Comparison of ENCODE assay signal across 22 mouse cellular contexts in genomic region chr19:26501064-26501463, GRCm38 (mm10).
DNase-seq lines count a peak whose midpoint lies in the region; ATAC-seq lines count a peak whose summit lies in the region.
"Had no signal": no experiment of that assay in that cellular context is flagged by ENCODE, and none has a peak within 500 bp of the region (broad histone marks: within the 10 kb centered on the region; RNA-seq: fewer than 3 reads in every experiment).

No protein-coding gene starts in this region.

- no peaks in the 10 kb centered on the region for H3K27me3 ChIP-seq in lung, embryonic 16.5 days (ENCODE audit: control insufficient read depth, insufficient read depth, low read depth, low read length)
- H3K27me3 ChIP-seq: forebrain, embryonic 13.5 days; heart, embryonic 13.5 days; hindbrain, embryonic 13.5 days; intestine, embryonic 15.5 days had no signal

- no peak overlapping the region for H3K9ac ChIP-seq in lung, embryonic 16.5 days (ENCODE audit: low read length)
- H3K9ac ChIP-seq: forebrain, embryonic 13.5 days; heart, embryonic 13.5 days; hindbrain, embryonic 13.5 days; intestine, embryonic 15.5 days had no signal

- DNase-seq in frontal cortex, adult 2 months (ENCODE audit: extremely low spot score in 1 of 2, low spot score in 1 of 2): no peak
- no peak for DNase-seq in lung, postnatal 25 days (ENCODE audit: low spot score)
- DNase-seq in 416B (ENCODE audit: low read depth): peak; percentile 14
- no peak for DNase-seq in right cerebral cortex, postnatal 36 days (ENCODE audit: low spot score in 2 of 2)
- no peak for DNase-seq in cerebellum, adult 9-10 months
- DNase-seq: adrenal gland, adult 8-10 months; adrenal gland, postnatal 25 days; cerebellum, adult 11-12 months; cerebellum, adult 8-10 months; cerebellum, postnatal 14 days; gastrocnemius, postnatal 25 days; heart, adult 2 months had no signal

- no peak overlapping the region for H3K4me3 ChIP-seq in lung, embryonic 16.5 days (ENCODE audit: low read length)
- H3K4me3 ChIP-seq: forebrain, embryonic 10.5 days; forebrain, embryonic 13.5 days; heart, adult 2 months; heart, embryonic 10.5 days; heart, embryonic 13.5 days; hindbrain, embryonic 13.5 days; intestine, embryonic 15.5 days had no signal

- H3K9me3 ChIP-seq in lung, embryonic 16.5 days (ENCODE audit: control insufficient read depth, low read length): no peaks in the 10 kb centered on the region
- H3K9me3 ChIP-seq: forebrain, embryonic 10.5 days; forebrain, embryonic 13.5 days; heart, embryonic 10.5 days; intestine, embryonic 15.5 days had no signal

- H3K4me2 ChIP-seq in lung, embryonic 16.5 days (ENCODE audit: low read depth, low read length): no peak overlapping the region
- H3K4me2 ChIP-seq: forebrain, embryonic 13.5 days; heart, embryonic 13.5 days; hindbrain, embryonic 13.5 days; intestine, embryonic 15.5 days had no signal

- ATAC-seq in frontal cortex, adult (ENCODE audit: low TSS enrichment): peak; percentile 72
- peak; percentile 60 for ATAC-seq in lung, embryonic 16.5 days (ENCODE audit: low read depth)
- ATAC-seq: forebrain, embryonic 13.5 days; forebrain, embryonic 16.5 days; hindbrain, embryonic 16.5 days; intestine, embryonic 15.5 days had no signal

- H3K4me1 ChIP-seq in lung, embryonic 16.5 days (replicated peaks; ENCODE audit: control insufficient read depth, insufficient read depth, low read length): no peaks in the 10 kb centered on the region
- H3K4me1 ChIP-seq: forebrain, embryonic 10.5 days; heart, embryonic 10.5 days; heart, embryonic 13.5 days; hindbrain, embryonic 13.5 days; intestine, embryonic 15.5 days had no signal

- no peaks in the 10 kb centered on the region for H3K36me3 ChIP-seq in lung, embryonic 16.5 days (ENCODE audit: control insufficient read depth, insufficient read depth, low read length)
- H3K36me3 ChIP-seq: forebrain, embryonic 10.5 days; heart, embryonic 10.5 days; heart, embryonic 13.5 days; hindbrain, embryonic 13.5 days; intestine, embryonic 15.5 days had no signal

- no peak overlapping the region for H3K27ac ChIP-seq in lung, embryonic 16.5 days (ENCODE audit: low read length)
- H3K27ac ChIP-seq: forebrain, embryonic 10.5 days; forebrain, embryonic 13.5 days; heart, adult 2 months; heart, embryonic 10.5 days; heart, embryonic 13.5 days; hindbrain, embryonic 13.5 days; intestine, embryonic 15.5 days had no signal
